Mouse (Mus musculus): ENCODE measurements around the gene Fndc8. TPM values are rescaled to one million over a fixed set of nuclear protein-coding genes. Genes with fewer than 3 reads are reported as not detected.
A peak's percentile ranks its signal among the peaks of the same experiment; 100 is the strongest.

Fndc8 gene
- total RNA-seq, 2 experiments from 2014 or later, result not detected

DNA sequence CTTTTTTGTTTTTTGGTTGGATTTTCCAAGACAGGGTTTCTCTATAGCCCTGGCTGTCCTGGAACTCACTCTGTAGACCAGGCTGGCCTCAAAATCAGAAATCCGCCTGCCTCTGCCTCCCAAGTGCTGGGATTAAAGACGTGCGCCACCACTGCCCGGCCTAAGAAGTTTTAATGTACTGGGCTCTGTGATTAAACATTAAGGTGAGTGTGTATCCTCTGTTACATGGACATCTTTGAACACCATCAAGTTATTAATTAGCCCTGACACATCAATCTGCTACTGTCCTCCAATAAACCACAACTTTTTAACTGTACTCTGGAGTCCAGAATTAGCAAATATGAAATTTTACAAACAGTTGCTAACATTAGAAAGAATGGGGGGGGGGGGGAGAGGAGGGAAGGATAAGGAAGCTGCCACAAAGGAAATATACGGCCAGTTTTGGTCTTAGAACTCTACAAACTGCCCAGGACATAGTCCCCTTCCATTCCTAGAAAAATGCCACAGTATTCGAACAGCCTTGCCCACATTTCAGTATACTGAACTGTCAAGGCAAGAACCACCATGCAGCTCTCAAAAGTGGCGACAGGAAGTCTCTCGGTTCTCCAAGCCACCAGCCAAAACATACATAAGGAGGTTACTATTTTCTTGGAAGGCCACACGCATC is 22.3 kb upstream of the Fndc8 start:
- DNase-seq (ENCODE audit: low spot score in 2 of 2), result no peak

DNA sequence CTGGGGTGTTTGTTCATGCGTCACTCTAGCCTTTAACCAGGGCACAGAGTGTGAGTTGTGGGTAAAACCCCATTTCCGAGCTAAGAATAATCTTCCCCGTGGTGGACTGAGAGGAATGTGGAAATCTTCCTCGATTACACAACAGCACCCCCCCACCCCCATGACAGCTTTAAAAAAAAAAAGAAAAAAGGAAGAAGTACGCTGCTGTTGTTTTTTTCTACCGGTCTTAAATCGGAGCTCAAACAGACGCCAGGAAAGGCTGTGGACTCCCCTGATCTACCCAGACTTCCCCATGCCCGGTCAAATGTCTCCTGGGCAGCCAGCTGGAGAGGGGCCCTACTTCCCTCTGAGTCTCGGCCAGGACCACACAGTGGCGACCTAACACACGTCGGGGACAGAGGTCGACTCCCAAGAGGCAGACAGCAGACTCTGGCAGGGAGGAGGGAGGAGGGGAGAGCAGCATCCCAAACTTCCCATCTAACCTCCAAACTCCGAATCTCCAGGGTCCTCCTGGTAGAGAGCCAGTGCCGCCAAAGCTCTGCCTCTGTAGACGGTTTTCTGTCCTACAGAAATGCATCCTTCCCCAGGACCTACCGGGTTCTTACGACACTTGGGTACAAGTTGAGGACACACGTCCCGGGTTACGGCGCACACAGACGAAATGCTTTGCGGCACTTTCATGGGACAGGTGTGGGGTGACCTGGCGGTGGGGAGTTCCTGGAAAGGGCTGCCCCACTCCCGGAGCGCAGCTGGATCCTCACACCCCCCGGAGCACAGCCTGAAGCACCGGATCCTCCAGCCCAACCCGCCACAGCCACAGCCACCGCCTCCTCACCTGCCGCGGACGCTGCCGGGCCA is 21.5 kb upstream of the Fndc8 start:
- DNase-seq (ENCODE audit: low spot score in 2 of 2), result peak; percentile 37 to 51

DNA sequence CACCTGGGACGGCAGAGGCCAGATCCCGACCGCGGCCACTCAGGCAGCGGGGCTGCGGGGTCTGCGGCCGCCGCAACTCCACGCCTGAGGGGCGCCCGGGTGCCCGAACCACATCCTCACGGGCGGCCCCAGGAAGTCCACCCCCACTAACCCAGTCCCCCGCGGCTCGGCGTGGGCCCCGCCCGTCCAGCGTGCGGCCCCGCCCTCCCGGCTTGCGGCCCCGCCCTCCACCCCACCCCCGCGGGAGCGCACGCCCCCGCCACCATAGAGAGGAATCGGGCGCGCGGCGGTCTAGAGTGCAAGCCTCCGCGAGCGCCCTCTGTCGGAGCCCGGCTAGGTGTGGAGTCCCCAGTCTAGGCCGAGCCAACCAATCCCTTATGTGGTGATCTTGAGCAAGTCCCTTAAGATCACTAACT is 20.9 kb upstream of the Fndc8 start, which contains the start of gene Rffl:
Gene Rffl (minus strand): TSS at position 180 of the 416 bp plus-strand sequence.
- peak; percentile 96 for DNase-seq (ENCODE audit: low spot score in 2 of 2)

DNA sequence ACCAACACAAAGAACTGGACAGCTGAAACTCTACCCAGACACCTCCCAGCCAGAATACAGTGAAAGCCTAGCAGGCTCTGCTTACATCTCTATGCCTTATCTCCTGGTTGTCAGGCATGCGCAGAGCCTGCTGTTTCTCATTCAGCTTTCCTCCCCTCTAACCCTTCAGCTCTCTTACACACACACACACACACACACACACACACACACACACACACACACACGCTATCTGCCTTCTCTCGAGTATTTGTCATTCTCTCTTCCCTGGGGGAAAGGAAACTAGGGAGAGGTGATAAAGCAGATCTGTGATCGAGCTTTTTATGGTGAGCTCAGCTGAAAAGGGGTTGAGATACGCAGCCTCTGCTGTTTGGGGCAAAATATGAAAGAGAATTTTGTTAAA is 17.0 kb upstream of the Fndc8 start:
- no peak for DNase-seq (ENCODE audit: low spot score in 2 of 2)

DNA sequence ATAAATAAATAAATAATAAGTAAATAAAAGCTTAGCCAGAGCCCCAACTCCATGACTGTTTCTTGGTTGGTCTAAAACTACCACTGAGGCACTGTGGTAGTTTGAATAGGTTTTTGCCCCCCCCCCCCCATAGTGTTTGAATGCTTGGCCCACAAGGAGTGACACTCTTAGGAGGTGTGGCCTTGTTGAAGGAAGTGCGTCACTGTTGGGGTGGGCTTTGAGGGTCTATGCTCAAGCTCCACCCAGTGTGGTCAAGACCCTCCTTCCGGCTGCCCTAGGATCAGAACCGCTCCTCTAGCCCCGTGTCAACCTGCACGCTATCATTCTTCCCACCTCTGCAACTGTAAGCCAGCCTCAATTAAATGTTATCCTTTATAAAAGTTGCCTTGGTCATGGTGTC is 16.3 kb upstream of the Fndc8 start:
- DNase-seq (ENCODE audit: low spot score in 2 of 2), result no peak

DNA sequence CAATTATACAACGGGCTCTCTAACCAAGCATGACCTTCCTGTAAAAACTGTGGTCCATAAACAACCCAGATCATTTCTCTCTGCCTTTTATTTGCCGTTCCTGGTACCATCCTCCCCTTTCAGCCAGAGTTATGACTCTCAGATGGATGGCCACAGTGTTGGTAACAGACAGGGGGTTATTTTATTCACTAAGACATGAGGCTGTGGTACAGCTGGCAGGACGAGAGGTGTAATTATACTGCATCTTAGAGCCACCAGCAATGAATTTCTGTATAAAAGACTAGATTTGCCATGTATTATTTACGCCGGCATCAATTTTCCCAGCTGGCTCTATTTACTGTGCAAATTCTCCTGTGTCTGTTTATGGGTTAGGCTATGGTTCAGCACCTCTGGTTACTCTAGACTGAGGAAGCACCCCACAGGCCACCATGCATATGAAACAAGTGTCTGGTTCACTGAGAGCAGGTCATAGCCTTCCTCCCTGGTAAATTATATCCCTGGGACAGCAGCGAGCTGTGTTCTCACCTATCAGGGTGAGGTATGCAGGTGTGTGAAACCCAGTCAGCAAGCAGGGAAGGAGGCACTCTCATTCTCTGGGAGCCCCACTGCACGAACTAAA is 14.1 kb upstream of the Fndc8 start:
- no peak for DNase-seq (ENCODE audit: low spot score in 2 of 2)

DNA sequence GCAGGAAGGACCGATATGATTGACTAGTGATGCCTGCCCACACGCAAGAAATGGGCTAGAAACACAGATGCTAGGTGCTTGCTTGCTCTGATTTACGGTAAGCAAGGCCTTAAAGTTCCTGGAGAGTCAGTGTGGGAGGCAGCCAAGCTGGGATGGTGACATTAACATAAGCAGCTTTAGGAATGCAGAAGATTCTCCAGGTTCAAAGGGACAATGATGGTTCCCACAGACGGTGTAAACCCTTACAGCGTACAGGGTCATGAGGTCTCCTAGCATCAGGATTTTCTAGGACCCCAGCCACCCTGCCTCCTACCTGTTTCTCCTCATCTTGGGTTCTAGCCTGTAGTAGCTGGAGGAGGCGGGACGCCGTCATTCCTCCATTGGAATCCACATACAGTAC is 8.7 kb upstream of the Fndc8 start:
- DNase-seq (ENCODE audit: low spot score in 2 of 2), result no peak

DNA sequence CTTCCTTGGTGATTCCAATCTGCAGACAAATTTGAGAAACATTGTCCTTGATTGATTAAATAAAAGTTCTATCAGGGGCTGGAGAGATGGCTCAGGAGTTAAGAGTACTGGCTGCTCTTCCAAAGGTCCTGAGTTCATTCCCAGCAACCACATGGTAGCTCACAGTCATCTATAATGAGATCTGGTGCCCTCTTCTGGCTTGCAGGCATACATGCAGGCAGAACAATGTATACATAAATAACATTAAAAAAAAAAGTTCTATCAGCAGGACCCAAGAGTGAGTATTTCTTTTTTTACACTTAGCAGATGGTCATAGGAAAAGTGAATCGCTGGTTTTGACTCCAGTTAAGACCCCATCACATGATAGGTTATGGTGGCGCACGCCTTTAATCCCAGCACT is 5.4 kb upstream of the Fndc8 start:
- no peak for DNase-seq (ENCODE audit: low spot score in 2 of 2)

DNA sequence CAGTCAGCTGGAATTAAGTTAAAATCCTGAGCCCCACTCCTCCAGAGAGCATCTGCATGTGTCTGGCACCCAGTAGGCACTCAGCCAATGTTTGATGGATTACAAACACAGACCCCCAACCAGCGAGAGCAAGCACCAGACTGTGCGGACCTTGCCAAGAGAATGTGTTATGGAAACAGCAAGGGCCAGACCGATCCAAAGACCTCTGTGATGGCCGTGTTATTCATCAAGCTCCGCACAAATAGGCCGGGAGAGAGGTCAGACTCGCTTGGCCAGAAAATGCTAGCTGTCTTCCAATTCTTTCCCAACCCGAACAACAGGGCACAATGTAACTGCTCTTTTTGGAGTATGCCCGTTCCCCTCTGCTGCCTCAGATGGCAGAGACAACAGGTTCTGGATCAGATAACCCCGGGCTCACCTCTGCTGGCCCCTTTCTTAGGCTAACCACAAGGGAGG is 3.4 kb upstream of the Fndc8 start:
- DNase-seq (ENCODE audit: low spot score in 2 of 2), result peak; percentile 20 to 47

DNA sequence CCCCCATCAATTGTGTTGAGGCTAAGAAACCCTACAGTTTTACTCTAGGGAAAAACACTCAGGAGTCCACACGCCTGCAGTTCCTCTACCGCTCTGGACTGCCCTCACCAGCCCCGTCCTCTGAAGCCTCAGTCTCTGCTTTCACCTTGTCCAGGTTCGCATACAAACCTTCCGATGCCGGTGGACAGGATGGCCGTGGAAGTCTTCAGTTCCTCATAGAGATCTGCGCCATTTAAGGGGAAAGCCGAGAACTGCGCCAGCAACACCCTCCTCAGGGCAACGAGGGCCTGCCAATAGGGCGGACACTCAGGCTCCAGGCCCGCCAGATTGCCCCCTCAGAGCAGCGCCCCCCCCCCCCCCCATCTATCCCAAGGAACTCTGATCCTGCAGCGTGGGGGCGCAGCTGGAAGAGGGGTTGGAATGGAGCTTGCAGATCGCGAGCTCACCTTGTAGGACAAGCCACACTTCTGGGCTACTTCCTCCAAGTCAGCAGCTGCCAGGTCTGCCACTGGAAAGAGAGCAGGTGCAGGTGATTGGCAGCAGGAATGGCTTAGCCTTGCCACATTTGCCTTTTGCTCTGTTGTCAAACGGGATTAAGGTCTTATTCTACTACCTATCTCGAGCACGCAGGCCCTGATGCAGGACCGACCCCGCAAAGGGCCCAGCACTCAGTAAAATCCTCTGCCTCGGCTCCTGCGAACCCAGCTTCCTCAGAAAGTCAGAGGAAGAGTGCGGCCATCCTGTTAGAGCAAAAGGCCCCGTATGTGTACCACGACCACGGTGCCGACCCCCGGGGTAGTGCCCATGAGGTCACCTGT is 2.2 kb upstream of the Fndc8 start:
- peak in 1 of 2 experiments; percentile 19 for DNase-seq (ENCODE audit: low spot score in 2 of 2)

DNA sequence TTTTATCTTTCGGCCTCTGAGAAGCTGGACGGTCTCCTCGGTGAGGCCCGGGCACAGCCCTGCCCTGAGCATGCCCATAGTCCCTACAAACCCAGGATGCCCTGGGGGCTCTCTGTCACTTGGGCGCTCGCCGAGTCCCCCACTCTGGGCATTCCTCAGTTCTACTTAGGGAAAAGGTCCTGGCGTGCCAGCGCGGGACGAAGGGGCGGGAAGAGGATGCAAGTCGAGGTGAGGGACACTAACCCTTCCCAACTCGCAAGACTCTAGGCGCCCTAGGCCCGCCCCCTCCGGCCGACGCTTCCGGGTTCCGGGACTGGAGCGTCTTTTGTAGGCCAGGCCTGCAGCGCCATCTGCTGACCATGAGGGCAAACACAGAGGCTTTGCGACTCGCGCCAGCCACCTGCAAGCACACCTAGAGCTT is 1.6 kb upstream of the Fndc8 start, which contains the start of gene Rad51d:
Gene Rad51d (minus strand): TSS at position 273 of the 421 bp plus-strand sequence.
- DNase-seq (ENCODE audit: low spot score in 2 of 2), result peak; percentile 91 to 94

DNA sequence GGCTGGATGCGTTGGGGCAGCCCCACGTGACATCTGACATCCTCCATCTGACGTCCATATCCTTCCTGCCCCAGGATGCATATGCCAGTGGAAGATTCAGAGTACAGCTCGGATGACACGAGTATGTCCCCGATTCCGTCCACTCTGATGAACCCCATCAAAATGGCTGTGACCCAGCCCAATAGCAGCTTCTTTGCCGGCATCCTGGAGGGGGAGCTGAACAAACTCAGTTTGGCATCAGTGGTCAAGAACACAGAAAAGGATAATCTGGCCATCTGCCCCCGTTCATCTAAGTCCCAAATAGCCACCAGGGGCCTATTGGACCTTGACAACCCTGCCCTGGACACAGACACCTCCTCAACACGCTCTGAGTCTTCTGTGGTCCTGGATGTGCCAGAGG is 5.6 kb downstream of the Fndc8 start:
- no peak for DNase-seq (ENCODE audit: low spot score in 2 of 2)

DNA sequence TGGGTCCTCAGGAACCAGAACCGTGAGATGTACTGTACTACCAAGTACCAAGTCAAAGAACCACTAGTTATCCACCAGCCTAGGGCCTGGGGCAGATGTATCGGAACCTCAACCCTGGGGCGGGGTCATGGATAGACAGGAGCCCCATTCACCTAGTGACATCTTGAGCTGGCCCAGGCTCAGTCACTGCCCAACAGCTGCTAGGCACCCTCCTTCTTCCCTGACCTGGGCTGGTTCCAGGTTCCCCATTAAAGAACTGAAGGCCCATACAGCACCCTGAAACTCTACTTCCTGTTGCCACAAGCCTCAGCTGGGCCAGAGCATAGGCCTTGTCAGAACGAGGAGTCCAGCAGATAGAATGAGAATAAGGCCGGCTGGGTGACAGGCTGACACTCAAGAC is 7.8 kb downstream of the Fndc8 start:
- no peak for DNase-seq (ENCODE audit: low spot score in 2 of 2)

DNA sequence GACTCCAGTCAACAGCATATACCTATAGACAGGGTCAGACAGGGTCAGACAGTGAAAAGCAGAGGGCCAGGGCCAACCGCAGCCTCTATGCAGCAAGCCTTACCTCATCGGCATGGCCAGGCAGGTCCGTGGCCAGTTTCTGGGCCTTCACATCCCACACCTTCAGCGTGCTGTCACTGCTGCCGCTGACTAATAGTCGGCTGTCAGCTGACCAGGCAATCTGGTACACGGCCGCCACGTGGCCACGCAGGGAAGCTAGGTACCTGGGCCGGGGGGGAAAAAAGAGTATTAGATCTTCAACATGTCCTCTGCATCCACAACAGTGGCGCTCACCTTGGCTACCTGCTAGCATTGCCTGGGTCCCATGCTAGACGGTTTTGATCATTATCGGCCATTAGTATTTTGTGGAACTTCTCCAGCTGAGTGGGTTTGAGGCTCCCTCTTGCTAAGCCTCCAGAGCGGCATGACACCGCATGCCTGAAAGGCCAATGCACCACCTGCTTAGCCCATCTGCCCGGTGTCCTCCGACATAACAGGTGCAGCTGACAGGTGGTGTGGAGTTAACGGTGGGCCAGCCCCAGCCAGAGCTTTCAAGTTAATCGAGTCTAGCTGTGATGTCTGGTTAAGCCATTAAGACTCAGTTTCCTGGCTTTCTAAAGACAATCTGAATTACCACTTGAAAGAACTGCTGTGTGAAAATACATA is 9.8 kb downstream of the Fndc8 start:
- DNase-seq (ENCODE audit: low spot score in 2 of 2), result no peak

DNA sequence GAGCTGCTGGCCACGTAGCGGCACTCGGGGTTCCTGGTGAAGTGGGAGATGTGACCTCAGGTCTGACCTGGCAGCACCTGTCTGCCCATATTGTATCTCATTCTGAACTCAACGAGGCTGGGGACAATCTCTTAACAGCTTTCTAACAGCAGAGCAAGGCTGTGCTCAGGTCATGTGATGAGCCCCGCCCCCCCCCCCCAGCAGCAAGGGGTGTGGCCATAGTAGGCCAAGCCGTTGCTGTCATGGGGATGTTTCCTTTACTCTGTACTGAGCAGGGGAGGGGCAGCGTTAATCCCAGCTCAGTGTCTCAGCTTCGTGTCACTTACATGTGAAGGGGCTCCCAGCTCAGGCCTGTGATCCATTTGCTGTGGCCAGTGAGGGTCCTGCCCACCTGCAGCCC is 13.0 kb downstream of the Fndc8 start:
- no peak for DNase-seq (ENCODE audit: low spot score in 2 of 2)

DNA sequence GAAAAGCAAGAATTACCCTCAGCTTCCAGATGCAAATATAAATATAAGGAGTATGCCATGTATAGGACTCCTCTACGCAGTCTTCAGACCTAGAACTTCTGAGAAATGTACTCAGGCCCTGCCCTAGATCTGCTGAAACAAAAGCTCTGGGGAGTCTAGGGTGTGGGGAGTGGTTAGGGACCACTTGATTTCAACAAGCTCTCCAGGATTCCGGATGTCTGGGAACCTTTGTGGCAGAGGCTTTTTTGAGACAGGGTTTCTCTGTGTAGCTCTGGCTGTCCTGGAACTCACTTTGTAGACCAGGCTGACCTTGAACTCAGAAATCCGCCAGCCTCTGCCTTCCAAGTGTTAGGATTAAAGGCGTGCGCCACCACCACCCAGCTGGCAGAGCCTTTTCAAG is 13.9 kb downstream of the Fndc8 start:
- no peak for DNase-seq (ENCODE audit: low spot score in 2 of 2)

DNA sequence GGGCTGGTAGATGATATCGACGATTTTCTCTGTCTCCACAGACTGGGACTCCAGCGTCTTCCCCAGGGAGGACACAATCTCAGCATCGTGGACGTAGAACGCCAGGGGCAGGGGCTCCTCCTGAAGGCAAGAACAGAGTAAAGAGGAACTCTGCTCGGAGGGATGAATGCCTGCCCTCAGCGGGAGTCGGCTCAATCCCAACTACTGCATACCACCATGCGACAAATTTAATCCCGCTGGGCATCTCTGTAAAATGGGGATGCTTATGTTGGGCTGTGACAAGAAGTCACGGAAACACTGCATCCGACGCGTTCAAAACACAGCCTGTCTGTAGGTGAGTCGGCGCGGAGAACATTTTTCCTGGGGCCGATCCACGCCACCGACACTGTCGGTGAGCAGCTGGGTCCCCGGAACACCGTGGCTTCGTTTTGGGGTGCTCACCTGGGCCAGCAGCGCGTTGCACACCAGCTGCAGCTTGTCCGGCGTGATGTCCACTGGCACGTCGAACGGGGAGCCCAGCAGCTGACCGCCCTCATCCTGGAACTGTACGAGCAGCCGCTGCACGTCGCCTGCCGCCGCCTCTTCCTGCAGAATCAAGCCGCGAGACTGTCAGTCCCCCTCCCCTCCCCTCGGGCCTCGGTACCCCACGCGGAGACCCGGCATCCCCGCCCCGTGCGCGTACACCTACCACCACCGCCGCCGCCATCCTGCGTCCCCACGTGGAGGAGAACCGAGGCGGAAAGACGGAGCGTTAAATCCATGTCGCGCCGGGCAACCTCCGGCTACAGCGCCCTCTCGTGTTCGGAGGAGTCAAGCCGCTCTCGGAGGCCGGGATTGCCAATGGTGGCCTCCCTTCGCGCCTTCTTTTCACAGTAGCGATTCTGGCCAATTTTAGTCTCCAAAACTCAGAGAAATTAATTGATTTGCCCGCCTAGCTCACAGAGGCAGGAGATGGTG is 16.0 kb downstream of the Fndc8 start, which contains the start of gene Nle1:
Gene Nle1 (minus strand): TSS at position 761 of the 957 bp plus-strand sequence.
- peak; percentile 98 for DNase-seq (ENCODE audit: low spot score in 2 of 2)

DNA sequence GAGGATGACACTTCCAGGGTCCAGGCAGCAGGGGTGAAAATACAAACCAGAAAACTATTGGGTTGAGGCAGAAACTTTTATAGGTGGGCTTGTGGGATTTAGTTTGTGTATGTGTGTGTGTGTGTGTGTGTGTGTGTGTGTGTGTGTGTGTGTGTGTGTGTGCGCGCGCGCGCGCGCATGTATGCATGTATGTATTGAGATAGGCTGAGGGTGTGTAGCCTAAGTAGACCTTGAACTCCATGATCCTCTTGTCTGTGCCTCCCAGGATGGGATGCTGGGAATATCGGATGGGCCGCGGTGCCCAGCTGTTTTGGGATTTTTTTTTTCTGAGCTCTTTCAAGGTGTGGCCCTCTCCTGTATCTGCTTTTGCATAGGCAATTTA is 16.7 kb downstream of the Fndc8 start:
- DNase-seq (ENCODE audit: low spot score in 2 of 2), result no peak

DNA sequence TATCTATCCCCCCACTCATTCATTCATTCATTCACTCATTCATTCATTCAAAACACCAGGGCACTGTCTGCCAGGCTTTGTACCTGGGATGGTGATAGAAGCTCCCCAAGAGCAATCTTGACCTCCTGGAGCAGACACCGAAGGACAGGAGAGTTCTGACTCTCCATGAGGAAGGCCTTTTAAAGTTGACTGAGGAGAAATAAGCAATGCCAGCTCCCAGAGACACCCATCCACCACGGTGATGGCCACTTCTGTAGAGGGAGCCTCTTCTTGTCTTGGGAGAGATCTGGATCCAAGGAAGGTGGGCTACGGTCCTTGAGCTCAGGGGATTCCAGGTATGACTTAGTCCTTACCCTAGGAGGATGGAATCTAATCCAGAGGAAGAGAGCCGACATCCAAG is 18.3 kb downstream of the Fndc8 start, which contains the start of gene Unc45b:
Gene Unc45b (plus strand): TSS at position 301 of the 400 bp plus-strand sequence.
- no peak for DNase-seq (ENCODE audit: low spot score in 2 of 2)
